Mouse (Mus musculus) heart, adult 8-10 months (tissue): ENCODE data around the gene Pfas. TPM values are rescaled to one million over a fixed set of nuclear protein-coding genes. Genes with fewer than 3 reads are reported as not detected.
"Not testable (repeated sequence)": the region's sequence is repeated elsewhere in the genome, so short reads cannot be mapped to it uniquely, and the experiment has no call there.

Source experiments
- DNase-seq: peaks from one replicate; pipeline ENCODE4 v3.0.0; 2022; ENCODE audit warnings: low spot score
- microRNA-seq: library from miRNA; unstranded; fragments of <30 nt; microRNA quantifications from one replicate; pipeline ENCODE4 v1.2.0, GENCODE M21; 2022
- total RNA-seq, 4 experiments: library from RNA; stranded (reverse); gene quantifications; 2 replicates each; pipeline ENCODE4 v1.2.4; 2022

The Pfas gene
- total RNA-seq, 4 experiments from 2014 or later: 4.5 to 8.2 (median 5.3) TPM

DNA sequence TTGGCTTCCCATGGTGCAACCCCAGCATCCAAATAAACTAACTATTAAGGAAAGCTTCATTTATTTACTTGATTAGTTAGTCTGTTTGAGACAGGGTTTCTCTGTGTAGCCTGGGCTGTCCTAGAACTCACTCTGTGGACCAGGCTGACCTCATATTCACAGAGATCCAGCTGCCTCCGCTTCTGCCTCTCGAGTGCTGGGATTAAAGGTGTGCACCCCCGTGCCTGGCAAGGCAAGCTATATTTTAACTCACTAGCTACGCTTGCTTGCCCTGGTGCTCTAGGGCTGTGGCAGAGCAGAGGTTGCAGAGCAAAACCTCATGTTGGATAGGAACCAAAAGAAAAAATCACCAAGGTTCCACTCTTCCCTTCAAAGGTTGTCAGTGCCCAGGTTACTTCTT is 67.7 kb downstream of the Pfas start:
- DNase-seq: no peak

DNA sequence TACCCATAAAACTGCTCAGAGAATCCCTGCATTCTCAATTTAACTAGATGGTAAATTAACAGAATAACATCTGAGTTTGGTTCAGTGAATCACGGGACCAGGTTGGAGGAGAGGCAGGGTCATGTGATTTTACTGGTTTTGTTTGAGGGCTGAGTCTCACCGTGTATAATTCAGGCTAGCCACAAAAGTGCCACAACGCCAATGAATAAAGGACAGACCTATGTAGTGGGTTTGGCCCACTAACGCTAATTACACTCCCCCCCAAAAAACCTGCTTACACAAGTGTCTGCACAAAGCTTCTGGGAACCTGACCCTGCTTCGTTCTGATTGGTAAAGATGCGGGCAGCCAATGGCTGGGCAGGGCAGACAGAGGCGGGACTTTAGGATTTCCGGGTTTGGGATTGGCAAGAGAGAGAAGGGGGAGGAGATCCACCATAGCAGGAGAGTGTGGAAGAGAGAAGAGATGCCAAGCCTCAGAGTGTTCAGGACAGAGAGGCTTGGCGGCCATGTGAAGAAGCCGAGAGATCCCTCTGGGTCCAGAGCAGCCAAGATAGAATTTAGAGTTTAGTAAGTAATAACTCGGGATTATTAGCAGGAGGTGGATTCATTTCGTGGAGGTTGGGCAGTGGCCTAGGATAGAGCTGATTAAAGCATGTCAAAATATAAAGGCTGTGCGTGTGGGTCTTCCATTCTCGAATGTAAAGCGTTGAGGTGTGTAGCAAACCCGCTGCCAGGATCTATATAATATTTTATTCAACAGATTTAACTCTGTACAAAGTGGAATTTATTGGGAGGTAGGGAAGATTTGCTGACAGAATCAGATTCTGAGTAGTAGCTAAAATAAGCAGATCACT is 68.6 kb downstream of the Pfas start:
- DNase-seq: peak; percentile 93

GRCm38 (mm10) chr11:68936951-68937350 is 71.3 kb downstream of the Pfas start:
- DNase-seq: not testable (repeated sequence)

Small RNA genes within 50 kb of the gene (microRNA-seq; reads per million reads assigned to microRNA genes)
- gene Mir3062: not detected

Other genes with a start within 250 kb of the Pfas start
- 10 to 100 TPM; 53.9 to 67.7 (median 65.2) TPM for gene Ndel1, start 136.6 kb downstream of the Pfas start, total RNA-seq
- gene Rnf222, start 119.9 kb downstream of the Pfas start, total RNA-seq: under 1 TPM in 3 of 4 experiments, not detected in 1; 0.11 to 0.28 (median 0.17) TPM
- gene Rpl26, start 106.9 kb downstream of the Pfas start, total RNA-seq: 100 to 1,000 TPM; 676 to 808 (median 721) TPM
- under 1 TPM in 1 of 4 experiments, not detected in 3; 0.44 TPM for gene Odf4, start 81.4 kb downstream of the Pfas start, total RNA-seq
- 10 to 100 TPM; 26.6 to 30.9 (median 30.1) TPM for gene Arhgef15, start 51.0 kb downstream of the Pfas start, total RNA-seq
- gene Slc25a35, start 40.3 kb downstream of the Pfas start, total RNA-seq: 1 to 10 TPM; 3.4 to 8.3 (median 6.3) TPM
- 10 to 100 TPM; 81.3 to 98.3 (median 89.4) TPM for gene Rangrf, start 33.3 kb downstream of the Pfas start, total RNA-seq
- 10 to 100 TPM; 13.0 to 19.5 (median 14.9) TPM for gene Ctc1, start 7.5 kb upstream of the Pfas start, total RNA-seq
- under 1 TPM in 2 of 4 experiments, not detected in 2; 0.33 to 0.75 TPM for gene Aurkb, start 37.2 kb upstream of the Pfas start, total RNA-seq
- gene Borcs6, start 51.3 kb upstream of the Pfas start, total RNA-seq: 10 to 100 TPM; 16.1 to 18.7 (median 17.1) TPM
- 1 to 10 TPM; 6.3 to 8.4 (median 7.5) TPM for gene Tmem107, start 62.3 kb upstream of the Pfas start, total RNA-seq
- gene Vamp2, start 80.0 kb upstream of the Pfas start, total RNA-seq: 10 to 100 TPM; 57.1 to 72.2 (median 68.6) TPM
- 10 to 100 TPM; 33.3 to 81.2 (median 48.5) TPM for gene Per1, start 86.8 kb upstream of the Pfas start, total RNA-seq
- under 1 TPM in 1 of 4 experiments, not detected in 3; 0.12 TPM for gene Hes7, start 111.9 kb upstream of the Pfas start, total RNA-seq
- under 1 TPM; 0.16 to 0.60 (median 0.38) TPM for gene 9130213A22Rik, start 114.1 kb upstream of the Pfas start, total RNA-seq
- not detected for gene Aloxe3, start 117.4 kb upstream of the Pfas start, total RNA-seq
- gene Alox12b, start 148.5 kb upstream of the Pfas start, total RNA-seq: not detected
- 1 to 10 TPM in 3 of 4 experiments, under 1 TPM in 1; 0.89 to 1.8 (median 1.2) TPM for gene Alox8, start 189.4 kb upstream of the Pfas start, total RNA-seq
- gene Gucy2e, start 228.6 kb upstream of the Pfas start, total RNA-seq: 1 to 10 TPM; 1.7 to 2.5 (median 2.1) TPM